Mouse (Mus musculus) spleen, postnatal 4 days (tissue): ENCODE results near the gene Dab2ip.

Experiments used
- DNase-seq, 2 experiments: peaks; one replicate each; pipeline ENCODE4 v3.0.0; 2022; ENCODE audit warnings: low spot score in 2 of 2

The Dab2ip gene

DNA sequence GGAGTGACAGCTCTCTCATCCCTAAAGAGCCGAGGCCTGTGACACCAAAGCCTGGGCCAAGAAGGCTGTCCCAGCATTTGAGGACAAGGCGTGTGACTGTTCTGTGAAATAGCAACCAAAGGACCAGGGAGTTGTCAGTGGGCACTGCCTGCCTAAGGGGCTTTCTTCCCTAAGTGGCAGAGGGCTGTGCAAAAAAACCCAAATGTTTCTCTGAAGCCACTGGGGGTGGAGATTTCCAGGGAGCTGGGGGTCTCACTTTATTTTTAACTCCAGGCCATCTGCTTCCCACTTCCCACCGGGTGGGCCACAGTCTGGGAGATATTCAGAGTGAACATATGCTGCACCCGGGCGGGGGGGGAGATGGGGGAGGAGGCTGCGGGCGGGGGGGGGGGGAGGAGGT, 188.6 kb downstream of the Dab2ip start:
- no peak for DNase-seq

- no peak for DNase-seq
These were observed 189.4 kb downstream of the Dab2ip start for GRCm38 (mm10) chr2:35747371-35748035.

DNA sequence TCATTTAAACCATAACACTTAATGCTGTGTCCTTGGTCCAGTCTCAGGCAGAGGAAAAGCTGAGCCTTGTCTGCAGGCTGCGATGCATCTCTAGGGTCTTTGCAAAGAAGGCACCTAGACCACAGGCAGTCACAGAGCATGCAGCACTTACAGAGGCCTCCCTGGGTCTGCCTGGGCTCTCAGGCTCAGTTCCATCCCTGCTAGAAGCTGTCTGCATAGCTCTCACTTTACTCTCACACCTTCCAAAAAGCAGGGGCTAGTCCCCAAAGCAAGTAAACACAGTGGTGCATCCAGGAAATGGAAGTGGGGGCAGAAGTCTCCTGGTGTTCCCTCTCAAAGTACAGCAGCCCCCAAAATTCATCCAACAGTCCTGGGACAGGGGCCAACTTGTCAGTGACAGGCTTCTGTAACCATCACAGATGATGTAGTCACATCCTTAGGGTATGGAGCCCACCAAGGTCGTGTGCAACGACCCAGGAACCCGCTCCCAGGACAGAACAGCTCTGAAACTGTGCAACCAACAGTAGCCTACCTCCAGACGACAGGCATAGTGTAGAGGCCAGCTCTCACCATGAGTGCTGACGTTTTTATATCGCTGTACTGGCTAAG, 192.6 kb downstream of the Dab2ip start:
- no peak for DNase-seq

- no peak for DNase-seq
These were observed 193.9 kb downstream of the Dab2ip start for GRCm38 (mm10) chr2:35751781-35752505.

GRCm38 (mm10) chr2:35756467-35756866, 198.4 kb downstream of the Dab2ip start:
- DNase-seq, result peak in 1 of 2 experiments; percentile 20

DNA sequence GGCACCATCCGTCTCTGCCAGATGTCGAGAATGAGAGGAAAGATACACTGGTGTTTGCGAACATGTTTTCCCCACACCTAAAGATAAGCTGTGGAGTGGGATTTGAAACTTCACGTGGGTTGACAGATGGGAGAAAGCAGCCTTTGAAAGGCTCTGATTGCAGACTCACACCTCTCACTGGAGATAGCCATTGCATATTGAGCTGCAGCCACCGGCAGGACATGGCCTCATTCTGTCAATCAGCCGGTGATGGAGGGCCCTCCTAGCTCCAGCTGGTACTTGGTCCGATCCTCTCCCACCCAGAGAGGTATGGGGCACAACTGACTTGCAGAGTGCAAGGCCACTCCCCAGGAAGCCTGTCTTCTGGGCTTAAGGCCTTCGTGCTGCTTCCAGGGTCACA, 202.3 kb downstream of the Dab2ip start:
- no peak for DNase-seq

- DNase-seq, result no peak
These were observed 202.8 kb downstream of the Dab2ip start for GRCm38 (mm10) chr2:35760867-35761266.

GRCm38 (mm10) chr2:35761458-35761857, 203.4 kb downstream of the Dab2ip start:
- DNase-seq, result no peak

GRCm38 (mm10) chr2:35763818-35764217, 205.8 kb downstream of the Dab2ip start:
- DNase-seq, result no peak

DNA sequence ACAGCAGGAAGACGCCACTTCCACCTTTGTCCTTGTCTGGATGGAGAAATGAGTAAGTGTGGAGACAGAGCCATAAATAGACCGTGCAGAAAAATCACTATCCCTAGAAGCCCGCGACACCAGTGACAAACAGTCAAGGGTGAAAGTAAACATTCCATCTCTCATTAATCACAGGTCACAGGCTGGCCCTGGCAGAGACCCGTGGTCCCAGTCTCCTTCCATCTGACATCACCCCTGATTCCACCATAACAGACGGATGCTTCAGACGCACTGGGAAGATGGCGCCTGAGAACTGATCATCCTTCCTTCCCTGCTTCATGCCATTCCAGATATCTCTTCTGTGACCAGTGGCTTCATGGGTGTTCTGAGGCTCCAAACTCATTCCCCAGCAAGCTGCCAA, 206.3 kb downstream of the Dab2ip start:
- DNase-seq, result no peak

DNA sequence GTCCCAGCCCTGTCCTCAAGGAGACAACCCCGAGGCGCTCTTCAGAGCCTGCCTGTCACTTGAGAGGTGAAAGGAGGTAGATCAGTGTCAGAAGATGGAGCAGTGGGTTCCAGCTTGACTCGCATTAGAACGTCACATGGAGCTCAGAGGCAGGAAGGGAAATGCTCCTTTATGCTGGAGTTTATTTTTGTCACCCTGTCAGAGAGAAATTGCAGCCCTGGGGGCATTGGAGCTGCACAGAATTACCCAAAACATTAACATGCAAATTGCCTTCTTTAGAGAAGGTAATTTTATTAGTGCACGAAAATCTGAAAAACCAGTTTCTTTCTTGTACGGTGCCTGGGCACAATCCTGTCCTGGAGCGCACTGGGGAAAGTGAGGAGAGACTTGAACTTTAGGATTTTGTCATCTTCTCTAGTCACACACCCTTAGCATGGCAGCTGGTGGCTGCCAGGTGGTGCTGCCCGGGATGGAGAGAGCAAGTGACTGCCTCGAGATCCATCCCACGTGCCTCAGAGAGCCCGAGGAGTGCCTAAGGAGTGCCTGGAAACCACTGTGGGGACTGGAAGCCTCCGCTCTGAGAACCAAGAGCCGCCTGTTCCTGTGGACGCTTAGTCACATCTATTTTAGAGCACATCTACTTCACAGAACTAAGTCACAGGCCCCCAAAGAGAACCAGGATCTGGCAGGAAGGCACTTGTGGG, 209.9 kb downstream of the Dab2ip start:
- no peak for DNase-seq

GRCm38 (mm10) chr2:35768538-35769238, 210.6 kb downstream of the Dab2ip start:
- DNase-seq, result no peak

DNA sequence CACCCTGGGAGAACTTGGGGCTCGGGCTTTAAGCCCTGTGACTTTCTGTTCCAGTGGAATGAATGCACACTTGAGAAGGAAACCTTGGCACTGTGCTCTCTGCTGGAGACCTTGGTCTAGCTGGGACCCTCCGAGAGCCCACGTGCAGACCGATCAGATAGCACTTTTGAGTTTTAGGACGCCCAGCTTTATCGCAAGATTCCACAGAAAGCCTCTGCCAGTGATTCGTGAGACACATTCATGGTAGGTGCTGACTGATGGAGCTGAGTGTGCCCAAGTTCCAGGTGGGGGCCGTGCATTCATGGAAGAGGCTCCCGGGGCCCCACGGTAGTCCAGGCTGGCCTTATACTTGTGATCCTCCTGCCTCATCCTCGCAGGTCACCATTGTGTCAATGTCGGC, 211.3 kb downstream of the Dab2ip start:
- no peak for DNase-seq

GRCm38 (mm10) chr2:35770541-35770940, 212.5 kb downstream of the Dab2ip start:
- no peak for DNase-seq

DNA sequence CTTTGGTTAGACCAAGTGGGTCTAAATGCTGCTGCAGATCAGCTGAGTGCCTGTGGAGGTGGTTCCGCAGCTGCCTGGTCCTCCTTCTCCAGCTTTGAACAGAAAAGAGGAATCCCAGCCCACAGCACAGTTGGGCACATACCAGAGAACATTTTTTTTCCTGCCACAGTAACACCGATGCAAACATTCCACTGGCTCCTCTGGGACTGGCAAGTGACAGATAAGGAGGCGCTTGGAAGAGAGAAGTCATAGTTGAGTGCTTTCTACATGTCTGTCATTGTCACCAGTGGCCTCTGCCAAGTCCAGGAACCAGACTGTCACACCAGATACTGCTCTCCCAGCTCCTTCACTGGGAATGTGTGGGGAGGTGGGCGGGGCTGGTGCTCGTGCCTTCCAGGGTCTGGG, 217.6 kb downstream of the Dab2ip start:
- DNase-seq, result no peak

GRCm38 (mm10) chr2:35776935-35777334, 218.9 kb downstream of the Dab2ip start:
- no peak for DNase-seq

- DNase-seq, result no peak
These were observed 221.2 kb downstream of the Dab2ip start for GRCm38 (mm10) chr2:35779266-35779665.
